Mouse (Mus musculus) embryonic facial prominence, embryonic 15.5 days (tissue): Measurements from ENCODE around the gene Ephb2. TPM values are rescaled to one million over a fixed set of nuclear protein-coding genes. Genes with fewer than 3 reads are reported as not detected.

Experiments used
- ATAC-seq: fragments of 200-750 bp; cut with Nextera tagmentation; 2 replicates; pipeline ENCODE4 v1.8.0; 2017; ENCODE audit warnings: low read depth, moderate TSS enrichment; ENCODE audit not compliant: insufficient number of reproducible peaks, low FRiP score, low TSS enrichment
- H3K27ac ChIP-seq: fragments of 300-500 bp; sonication (generic); replicated peaks from 2 replicates; pipeline ENCODE4 v1.5.1; 2015; ENCODE audit warnings: mild to moderate bottlenecking, inconsistent platforms
- H3K27me3 ChIP-seq: fragments of 300-500 bp; sonication (generic); 2 replicates; pipeline ENCODE4 v1.6.1; 2015; ENCODE audit warnings: inconsistent platforms
- H3K36me3 ChIP-seq: fragments of 300-500 bp; sonication (generic); 2 replicates; pipeline ENCODE4 v1.6.1; 2015; ENCODE audit warnings: mild to moderate bottlenecking, inconsistent platforms
- H3K4me1 ChIP-seq: fragments of 300-500 bp; sonication (generic); 2 replicates; pipeline ENCODE4 v1.6.1; 2015; ENCODE audit warnings: inconsistent platforms
- H3K4me2 ChIP-seq: fragments of 300-500 bp; sonication (generic); replicated peaks from 2 replicates; pipeline ENCODE4 v1.6.1; 2015; ENCODE audit warnings: mild to moderate bottlenecking, inconsistent platforms
- H3K4me3 ChIP-seq: fragments of 300-500 bp; sonication (generic); replicated peaks from 2 replicates; pipeline ENCODE4 v1.5.1; 2015; ENCODE audit warnings: mild to moderate bottlenecking, inconsistent platforms
- H3K9ac ChIP-seq: fragments of 300-500 bp; sonication (generic); 2 replicates; pipeline ENCODE4 v1.6.1; 2015; ENCODE audit warnings: inconsistent platforms
- H3K9me3 ChIP-seq: fragments of 300-500 bp; sonication (generic); replicated peaks from 2 replicates; pipeline ENCODE4 v1.6.1; 2016; ENCODE audit warnings: inconsistent platforms
- WGBS: fragments of 180-500 bp; shearing (Covaris S2); methylation state at CpG from one replicate; pipeline ENCODE4 v1.1.7; 2015; 5-methylcytosine and 5-hydroxymethylcytosine counted together
- polyA plus RNA-seq: library from polyadenylated mRNA; unstranded; fragments of >200 nt; fragmentation: Nextera tagmentation; extraction: Ambion mirVana; gene quantifications from 2 replicates; pipeline ENCODE4 v1.2.1, GENCODE M21; 2015

The Ephb2 gene
- polyA plus RNA-seq, 1 experiment from 2014 or later = 13.1 TPM

GRCm38 (mm10) chr4:136675439-136675838 is 160.3 kb downstream of the Ephb2 start:
- Histone ChIP-seq H3K4me2 (no peak overlapping the region), H3K4me1 (peaks cover 8% of the 10 kb centered on the region), H3K9ac (no peak overlapping the region), H3K9me3 (no peaks in the 10 kb centered on the region), H3K27ac (no peak overlapping the region), H3K36me3 (peaks cover 31% of the 10 kb centered on the region), H3K4me3 (no peak overlapping the region), H3K27me3 (no peaks in the 10 kb centered on the region)
- no peak for ATAC-seq
- WGBS = 95% methylated on average over 9 of the region's 9 CpGs

DNA sequence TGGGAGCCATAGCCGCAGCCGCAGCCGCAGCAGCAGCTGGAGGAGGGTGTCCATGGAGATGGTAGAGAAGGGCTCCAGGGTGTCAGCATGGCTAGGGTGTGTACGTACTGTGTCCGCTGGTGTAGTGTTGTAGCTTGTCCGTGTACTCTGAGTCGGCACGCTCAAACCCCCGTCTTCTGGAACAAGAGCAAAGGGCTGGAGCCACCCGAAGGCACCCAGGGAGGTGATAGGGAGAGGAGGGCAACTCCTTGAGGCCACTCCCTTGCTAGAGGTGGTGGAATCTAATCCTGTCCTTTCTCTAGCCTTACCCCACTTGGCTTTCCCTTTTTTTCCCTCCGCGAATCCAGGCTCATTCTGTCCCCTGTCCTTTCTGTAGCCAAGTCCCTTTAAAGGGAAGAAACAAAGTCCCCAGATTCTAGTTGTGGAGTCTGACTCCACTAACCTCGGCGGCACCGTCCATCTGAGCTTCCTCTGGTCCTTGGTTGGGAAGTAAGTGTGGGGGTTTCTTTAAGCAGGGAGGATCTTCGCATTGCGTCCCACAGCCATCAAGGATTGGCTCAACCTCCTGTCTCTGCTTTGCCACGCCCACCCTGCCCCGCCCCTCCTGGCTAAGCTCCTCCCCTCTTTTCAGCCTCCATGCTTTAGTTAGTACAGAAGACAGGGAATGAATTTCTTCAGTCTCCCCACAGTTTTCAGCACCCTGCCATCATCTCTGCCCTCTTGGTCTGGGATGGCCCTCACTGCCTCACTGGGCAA is 163.3 kb downstream of the Ephb2 start:
- Histone ChIP-seq H3K9me3 (no peaks in the 10 kb centered on the region), H3K27me3 (no peaks in the 10 kb centered on the region), H3K4me1 (no peaks in the 10 kb centered on the region), H3K27ac (no peak overlapping the region), H3K4me3 (no peak overlapping the region), H3K9ac (no peak overlapping the region), H3K36me3 (peaks cover 40% of the 10 kb centered on the region), H3K4me2 (no peak overlapping the region)
- WGBS = 92% methylated on average over 19 of the region's 19 CpGs
- no peak for ATAC-seq

- peaks cover 33% of the 10 kb centered on the region for H3K36me3 ChIP-seq
- no peak overlapping the region for H3K4me2 ChIP-seq
- H3K27ac ChIP-seq = no peak overlapping the region
- H3K4me1 ChIP-seq = no peaks in the 10 kb centered on the region
- no peak overlapping the region for H3K4me3 ChIP-seq
- no peaks in the 10 kb centered on the region for H3K27me3 ChIP-seq
- H3K9ac ChIP-seq = no peak overlapping the region
- ATAC-seq = no peak
- WGBS = 70% methylated on average over 10 of the region's 10 CpGs
- no peaks in the 10 kb centered on the region for H3K9me3 ChIP-seq
These were observed 168.0 kb downstream of the Ephb2 start for GRCm38 (mm10) chr4:136667757-136668156.

- Histone ChIP-seq H3K9me3 (no peaks in the 10 kb centered on the region), H3K27me3 (no peaks in the 10 kb centered on the region), H3K4me1 (no peaks in the 10 kb centered on the region), H3K36me3 (peaks cover 26% of the 10 kb centered on the region), H3K4me3 (no peak overlapping the region), H3K27ac (no peak overlapping the region), H3K9ac (no peak overlapping the region), H3K4me2 (no peak overlapping the region)
- ATAC-seq = no peak
- WGBS = 59% methylated on average over 4 of the region's 4 CpGs
These were observed 169.8 kb downstream of the Ephb2 start for GRCm38 (mm10) chr4:136666002-136666401.

- WGBS = 88% methylated on average over 9 of the region's 9 CpGs
- Histone ChIP-seq H3K27ac (no peak overlapping the region), H3K36me3 (peaks cover 31% of the 10 kb centered on the region)
These were observed 170.7 kb downstream of the Ephb2 start for GRCm38 (mm10) chr4:136665068-136665467.

GRCm38 (mm10) chr4:136657914-136658313 is 177.9 kb downstream of the Ephb2 start:
- Histone ChIP-seq H3K9me3 (no peaks in the 10 kb centered on the region), H3K4me3 (no peak overlapping the region), H3K9ac (no peak overlapping the region), H3K4me1 (no peaks in the 10 kb centered on the region), H3K36me3 (peaks cover 58% of the 10 kb centered on the region), H3K4me2 (no peak overlapping the region), H3K27ac (no peak overlapping the region), H3K27me3 (no peaks in the 10 kb centered on the region)
- ATAC-seq = no peak
- whole genome bisulfite sequencing = 63% methylated on average over 3 of the region's 3 CpGs

More at GRCm38 (mm10) chr4:136665068-136665467, 170.7 kb downstream of the Ephb2 start:
- H3K27me3 ChIP-seq = no peaks in the 10 kb centered on the region
- no peak overlapping the region for H3K9ac ChIP-seq
- no peaks in the 10 kb centered on the region for H3K4me1 ChIP-seq
- H3K9me3 ChIP-seq = no peaks in the 10 kb centered on the region
- ATAC-seq = no peak
- H3K4me2 ChIP-seq = no peak overlapping the region
- H3K4me3 ChIP-seq = no peak overlapping the region

DNA sequence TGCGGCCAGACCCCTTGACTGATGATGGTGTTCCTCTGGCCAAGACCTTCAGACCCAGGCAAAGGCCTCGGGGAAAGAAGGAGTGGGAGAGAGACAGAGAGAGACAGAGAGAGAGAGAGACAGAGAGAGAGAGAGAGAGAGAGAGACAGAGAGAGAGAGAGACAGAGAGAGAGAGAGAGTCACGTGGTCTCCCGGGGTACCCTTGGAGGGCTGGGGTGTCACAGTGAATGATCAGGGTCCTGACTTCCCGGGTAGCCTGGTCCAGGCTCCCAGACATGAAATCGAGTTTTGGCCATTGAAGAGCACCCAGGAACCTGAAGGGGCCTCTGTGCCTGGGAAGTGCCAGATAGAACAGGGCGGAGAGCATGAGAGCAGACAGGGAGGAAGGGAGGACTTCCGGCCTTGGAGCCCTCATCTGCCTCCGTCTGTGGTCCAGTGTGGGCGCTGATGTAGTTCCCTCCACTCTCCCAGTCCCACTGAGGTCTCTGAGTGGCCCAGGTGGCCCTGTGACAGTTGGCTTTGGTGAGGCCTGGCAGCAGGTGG is 182.0 kb downstream of the Ephb2 start:
- no peak overlapping the region for H3K4me2 ChIP-seq
- H3K9me3 ChIP-seq = no peaks in the 10 kb centered on the region
- no peak overlapping the region for H3K9ac ChIP-seq
- H3K27ac ChIP-seq = no peak overlapping the region
- peaks cover 32% of the 10 kb centered on the region for H3K4me1 ChIP-seq
- no peak overlapping the region for H3K4me3 ChIP-seq
- 81% methylated on average over 10 of the region's 10 CpGs for WGBS
- peaks cover 31% of the 10 kb centered on the region for H3K36me3 ChIP-seq
- no peaks in the 10 kb centered on the region for H3K27me3 ChIP-seq
- no peak for ATAC-seq

GRCm38 (mm10) chr4:136653019-136653418 is 182.8 kb downstream of the Ephb2 start:
- no peak for ATAC-seq
- Histone ChIP-seq H3K4me3 (no peak overlapping the region), H3K4me2 (no peak overlapping the region), H3K9ac (no peak overlapping the region), H3K27ac (no peak overlapping the region), H3K36me3 (peaks cover 25% of the 10 kb centered on the region), H3K27me3 (no peaks in the 10 kb centered on the region), H3K4me1 (peaks cover 37% of the 10 kb centered on the region), H3K9me3 (no peaks in the 10 kb centered on the region)
- 49% methylated on average over 6 of the region's 6 CpGs for WGBS

DNA sequence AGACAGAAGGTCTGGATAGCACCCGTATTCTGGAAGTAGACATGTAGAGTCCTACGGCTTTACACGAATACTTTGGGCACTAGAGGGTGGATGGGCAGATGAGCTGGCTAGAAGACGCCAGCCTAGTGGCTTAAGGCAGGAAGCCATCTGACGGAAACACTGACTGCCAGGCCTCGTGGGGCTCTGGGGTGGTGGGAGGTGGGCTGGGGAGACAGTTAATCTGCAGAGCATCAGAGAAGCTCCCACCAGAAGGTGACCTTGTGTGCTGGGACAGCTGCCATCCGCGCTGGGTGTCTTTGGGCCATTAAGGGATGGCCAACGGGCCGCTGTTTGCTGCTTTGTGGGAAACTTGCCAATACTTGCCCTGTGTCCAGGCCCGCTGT is 183.3 kb downstream of the Ephb2 start:
- peaks cover 25% of the 10 kb centered on the region for H3K36me3 ChIP-seq
- H3K27me3 ChIP-seq = no peaks in the 10 kb centered on the region
- no peaks in the 10 kb centered on the region for H3K9me3 ChIP-seq
- peaks cover 37% of the 10 kb centered on the region for H3K4me1 ChIP-seq
- H3K4me3 ChIP-seq = no peak overlapping the region
- 67% methylated on average over 11 of the region's 11 CpGs for WGBS
- no peak for ATAC-seq
- no peak overlapping the region for H3K4me2 ChIP-seq
- no peak overlapping the region for H3K9ac ChIP-seq
- H3K27ac ChIP-seq = no peak overlapping the region

- no peak for ATAC-seq
- Histone ChIP-seq H3K9me3 (no peaks in the 10 kb centered on the region), H3K36me3 (peaks cover 25% of the 10 kb centered on the region), H3K4me1 (peaks cover 37% of the 10 kb centered on the region), H3K27ac (no peak overlapping the region), H3K27me3 (no peaks in the 10 kb centered on the region), H3K4me3 (no peak overlapping the region), H3K9ac (no peak overlapping the region), H3K4me2 (no peak overlapping the region)
- 67% methylated on average over 13 of the region's 13 CpGs for WGBS
These were observed 183.8 kb downstream of the Ephb2 start for GRCm38 (mm10) chr4:136651882-136652527.

- Histone ChIP-seq H3K4me3 (no peak overlapping the region), H3K36me3 (peaks cover 20% of the 10 kb centered on the region), H3K9me3 (no peaks in the 10 kb centered on the region), H3K27ac (no peak overlapping the region), H3K9ac (no peak overlapping the region), H3K27me3 (no peaks in the 10 kb centered on the region), H3K4me1 (peaks cover 37% of the 10 kb centered on the region), H3K4me2 (no peak overlapping the region)
- no peak for ATAC-seq
- 63% methylated on average over 3 of the region's 3 CpGs for WGBS
These were observed 184.4 kb downstream of the Ephb2 start for GRCm38 (mm10) chr4:136651357-136651811.
